Mouse (Mus musculus) layer of hippocampus, adult 9-10 months (tissue): Measurements from ENCODE around the gene Oas1e.
"Not testable (repeated sequence)": the region's sequence is repeated elsewhere in the genome, so short reads cannot be mapped to it uniquely, and the experiment has no call there.

Experiments used
- DNase-seq: peaks from one replicate; pipeline ENCODE4 v3.0.0; 2022; ENCODE audit warnings: low spot score

Gene Oas1e

DNA sequence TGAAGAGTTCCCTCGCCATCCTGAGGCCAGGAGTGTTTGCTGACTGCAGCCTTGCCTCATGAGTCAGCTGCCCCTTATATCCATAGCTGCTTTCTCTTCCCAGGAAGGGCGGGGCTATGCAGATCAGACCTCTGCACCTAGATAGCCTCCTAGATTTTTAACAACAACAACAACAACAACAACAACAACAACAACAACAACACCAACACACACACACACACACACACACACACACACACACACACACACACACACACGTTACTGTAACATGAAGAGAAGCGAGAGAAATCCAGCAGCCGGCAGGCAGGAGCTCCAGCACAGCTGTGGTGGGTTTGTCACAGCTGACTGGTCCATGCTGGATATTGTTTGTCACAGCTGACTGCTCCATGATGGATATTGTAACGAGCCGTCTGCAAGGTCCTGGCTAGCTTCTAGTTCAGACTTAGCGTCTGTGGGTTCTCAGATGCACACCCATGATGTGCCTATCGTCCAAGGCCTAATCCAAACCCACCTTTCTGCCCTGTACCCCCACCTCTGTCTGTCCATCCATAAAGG lies at the start of gene Oas1e:
TSS of gene Oas1e (minus strand) at position 51 of the 555 bp plus-strand sequence.
- DNase-seq, result not testable (repeated sequence)

DNA sequence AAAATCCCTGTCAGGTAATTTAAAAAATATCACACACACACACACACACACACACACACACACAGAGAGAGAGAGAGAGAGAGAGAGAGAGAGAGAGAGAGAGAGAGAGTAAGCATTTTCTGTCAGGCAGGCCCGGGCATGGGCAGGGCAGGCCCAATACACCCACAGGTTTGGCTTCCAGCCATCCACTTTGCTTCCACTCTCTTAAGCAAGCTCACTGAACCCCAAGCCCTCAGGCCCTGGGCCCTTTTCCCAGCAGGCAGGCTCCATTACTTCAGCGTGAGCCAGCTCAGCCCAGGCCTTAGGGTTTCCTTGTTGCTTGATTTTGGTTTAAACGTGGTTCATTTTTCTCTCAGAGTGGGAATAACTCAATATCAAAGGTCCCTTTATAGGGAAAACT lies 49.4 kb upstream of the Oas1e start:
- DNase-seq, result no peak

DNA sequence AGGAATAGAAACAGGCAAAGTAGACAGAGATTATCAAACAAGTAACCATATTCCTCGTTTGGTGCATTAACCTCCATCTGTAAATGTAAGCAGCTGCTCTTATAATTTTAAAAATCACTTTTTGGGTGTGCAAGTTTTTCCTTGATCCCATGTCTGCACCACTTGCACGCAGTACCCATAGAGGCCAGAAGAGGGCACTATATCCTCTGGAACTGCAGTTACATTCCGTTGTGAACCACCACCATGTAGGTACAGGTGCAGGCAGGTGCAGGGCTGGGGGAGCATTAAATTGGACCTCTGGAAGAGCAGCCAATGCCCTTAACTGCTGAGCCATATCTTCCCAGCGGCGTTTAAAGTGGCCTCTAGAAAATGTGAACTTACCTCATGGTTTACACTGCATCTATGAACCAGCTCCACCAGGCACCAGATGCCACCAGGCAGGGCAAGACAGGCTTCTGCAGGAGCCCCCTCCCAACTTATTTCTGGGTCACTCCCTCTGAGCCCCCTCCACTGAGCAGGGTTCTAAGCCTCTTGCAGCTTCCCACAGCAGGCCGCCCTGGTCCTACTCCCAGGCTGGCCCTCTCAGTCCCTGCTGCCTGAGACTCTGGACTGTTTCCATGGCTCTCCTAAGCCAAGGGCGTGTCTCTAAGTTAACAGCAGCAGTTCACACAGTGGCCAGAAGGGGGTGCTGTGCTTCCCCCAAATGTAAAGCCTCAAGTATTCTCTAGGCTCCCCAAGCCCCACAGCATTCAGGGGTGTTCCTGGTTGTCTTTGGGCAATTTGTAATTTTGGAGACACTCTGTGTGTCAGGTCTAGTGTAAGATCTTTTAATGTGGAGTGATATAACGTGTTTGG lies 41.6 kb upstream of the Oas1e start:
- DNase-seq, result peak; percentile 25

DNA sequence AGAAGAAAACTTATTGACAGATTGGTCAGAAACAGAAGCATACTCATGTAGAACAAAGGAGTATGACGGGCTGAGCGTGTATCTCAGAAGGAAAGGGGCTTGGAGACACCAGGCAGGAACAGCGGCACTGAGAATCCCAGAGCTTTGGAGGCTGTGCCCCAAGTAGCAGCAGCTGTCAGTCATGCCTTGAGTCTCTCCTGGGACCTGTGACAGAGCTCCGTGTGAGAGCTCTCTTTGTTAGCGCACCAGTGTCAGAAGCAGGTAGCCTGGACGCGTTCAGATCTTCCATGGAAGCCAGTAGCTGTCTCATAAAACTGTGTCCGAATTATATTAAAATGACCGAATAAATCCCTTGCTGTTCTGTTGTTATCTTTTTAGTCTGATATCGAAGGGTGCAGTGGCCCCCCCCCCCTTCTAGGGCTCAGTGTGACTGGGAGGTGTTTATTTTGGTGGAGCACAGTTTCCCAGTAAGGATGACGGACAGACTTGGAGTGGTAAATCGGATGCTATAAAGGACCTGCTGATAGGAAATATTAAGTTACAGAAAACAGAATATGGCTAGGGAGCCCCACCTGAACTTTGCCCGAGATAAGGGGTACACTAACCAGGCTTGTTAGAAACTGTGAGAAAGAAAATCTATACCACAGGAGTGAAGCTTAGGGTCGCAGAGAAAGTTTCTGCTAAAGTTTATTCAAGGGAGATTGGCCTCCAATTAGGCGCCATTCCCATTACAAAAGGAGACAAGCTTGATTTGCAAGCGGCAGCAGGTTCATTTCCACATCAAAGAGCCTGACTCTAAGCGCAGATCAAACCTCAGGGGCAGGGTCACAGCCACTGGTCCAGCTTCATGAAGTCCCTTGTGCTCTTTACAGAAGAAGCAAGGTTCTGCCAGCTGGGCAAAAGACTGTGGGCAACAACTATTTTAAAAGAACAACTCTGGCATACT lies 38.3 kb upstream of the Oas1e start:
- no peak for DNase-seq

GRCm38 (mm10) chr5:120831031-120831430 lies 35.7 kb upstream of the Oas1e start:
- no peak for DNase-seq

- no peak for DNase-seq
Measured at GRCm38 (mm10) chr5:120818999-120819398, 23.7 kb upstream of the Oas1e start.

DNA sequence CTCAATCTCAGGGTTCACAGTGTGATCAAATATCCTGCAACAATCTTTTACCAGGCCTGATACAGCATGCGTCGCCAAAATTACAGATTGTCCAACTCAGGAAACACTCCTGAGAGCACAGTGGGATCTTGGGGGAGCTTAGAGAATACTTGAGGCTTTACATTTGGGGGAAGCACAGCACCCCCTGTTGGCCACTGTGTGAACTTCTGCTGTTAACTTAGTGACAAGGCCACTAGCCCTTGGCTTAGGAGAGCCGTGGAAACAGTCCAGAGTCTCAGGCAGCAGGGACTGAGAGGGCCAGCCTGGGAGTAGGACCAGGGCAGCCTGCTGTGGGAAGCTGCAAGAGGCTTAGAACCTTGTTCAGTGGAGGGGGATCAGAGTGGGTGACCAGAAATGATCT lies 20.6 kb upstream of the Oas1e start:
- DNase-seq, result no peak

- DNase-seq, result no peak
Measured at GRCm38 (mm10) chr5:120813023-120813422, 17.7 kb upstream of the Oas1e start.

DNA sequence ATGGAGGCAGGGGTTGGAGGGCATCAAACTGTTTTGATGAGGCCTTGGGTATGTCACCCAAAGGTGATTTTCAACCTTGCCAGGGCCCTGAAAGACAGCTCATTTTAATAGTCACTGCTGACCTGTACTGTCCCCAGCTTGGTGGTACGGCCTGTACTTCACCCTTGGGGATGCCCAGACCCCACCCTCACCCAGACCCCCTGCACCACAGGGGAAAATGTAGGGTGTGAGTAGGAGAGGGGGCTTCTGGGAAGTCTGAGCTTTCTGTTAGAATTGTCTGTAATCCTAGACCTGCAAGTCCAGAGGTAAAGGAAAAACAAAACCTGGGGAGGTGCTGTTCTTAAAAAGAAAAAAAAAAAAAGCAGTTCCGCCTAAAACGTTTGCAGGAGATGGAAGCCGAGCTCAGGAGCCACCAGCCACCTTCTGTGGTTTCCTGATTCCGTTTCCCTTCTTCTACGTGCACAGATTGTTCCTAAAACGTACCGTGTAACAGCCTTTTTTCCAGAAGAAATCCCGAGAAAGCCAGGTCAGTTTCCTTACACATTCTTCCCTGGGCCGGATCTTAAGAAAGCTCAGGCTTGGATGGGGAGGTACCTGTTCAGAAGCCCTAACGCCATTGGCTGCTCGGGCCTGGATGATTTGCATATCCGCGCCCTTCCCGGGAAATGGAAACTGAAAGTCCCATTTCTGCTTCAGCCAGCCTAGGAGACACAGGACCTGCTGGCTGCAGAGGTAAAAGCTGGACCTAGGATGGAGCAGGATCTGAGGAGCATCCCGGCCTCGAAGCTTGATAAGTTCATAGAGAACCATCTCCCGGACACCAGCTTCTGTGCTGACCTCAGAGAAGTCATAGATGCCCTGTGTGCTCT lies 16.9 kb upstream of the Oas1e start, which contains the start of gene Oas1c:
TSS of gene Oas1c (minus strand) at position 564 of the 869 bp plus-strand sequence.
- peak; percentile 57 for DNase-seq

DNA sequence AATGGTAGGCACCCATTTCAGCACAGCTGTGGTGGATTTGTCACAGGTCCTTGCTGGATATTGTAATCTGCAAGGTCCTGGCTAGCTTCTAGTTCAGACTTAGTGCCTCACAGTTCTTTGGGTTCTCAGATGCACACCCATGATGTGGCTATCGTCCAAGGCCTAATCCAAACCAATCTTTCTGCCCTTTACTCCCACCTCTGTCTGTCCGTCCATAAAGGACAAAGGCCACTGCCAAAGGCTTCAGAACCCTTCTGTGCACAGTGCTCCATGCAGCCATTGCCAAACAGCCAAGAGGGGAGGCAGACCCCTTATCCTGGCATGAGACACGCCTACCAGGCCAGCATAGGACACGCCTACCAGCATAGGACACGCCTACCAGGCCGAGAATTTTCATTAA lies 13.8 kb upstream of the Oas1e start:
- no peak for DNase-seq

DNA sequence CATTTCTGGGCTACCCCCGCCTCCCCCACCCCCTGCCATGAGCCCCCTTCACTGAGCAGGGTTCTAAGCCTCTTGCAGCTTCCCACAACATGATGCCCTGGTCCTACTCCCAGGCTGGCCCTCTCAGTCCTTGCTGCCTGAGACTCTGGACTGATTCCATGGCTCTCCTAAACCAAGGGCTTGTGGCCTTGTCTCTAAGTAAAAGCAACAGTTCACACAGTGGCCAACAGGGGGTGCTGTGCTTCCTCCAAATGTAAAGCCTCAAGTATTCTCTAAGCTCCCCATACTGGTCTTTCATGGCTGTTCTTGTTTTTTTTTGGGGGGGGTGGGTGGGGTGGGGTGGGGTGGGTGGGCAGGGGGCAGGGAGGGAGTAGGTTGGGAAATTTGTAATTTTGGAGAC lies 11.1 kb upstream of the Oas1e start:
- peak; percentile 42 for DNase-seq

GRCm38 (mm10) chr5:120803596-120803995 lies 8.3 kb upstream of the Oas1e start:
- DNase-seq, result no peak

GRCm38 (mm10) chr5:120798943-120799342 lies 3.6 kb upstream of the Oas1e start:
- not testable (repeated sequence) for DNase-seq

- DNase-seq, result not testable (repeated sequence)
Measured at GRCm38 (mm10) chr5:120798147-120798546, 2.8 kb upstream of the Oas1e start.

- DNase-seq, result peak; percentile 68
Measured at GRCm38 (mm10) chr5:120793043-120793442, 2.3 kb downstream of the Oas1e start.

- no peak for DNase-seq
Measured at GRCm38 (mm10) chr5:120787042-120787441, 8.3 kb downstream of the Oas1e start.

GRCm38 (mm10) chr5:120782446-120782845 lies 12.9 kb downstream of the Oas1e start:
- DNase-seq, result no peak

DNA sequence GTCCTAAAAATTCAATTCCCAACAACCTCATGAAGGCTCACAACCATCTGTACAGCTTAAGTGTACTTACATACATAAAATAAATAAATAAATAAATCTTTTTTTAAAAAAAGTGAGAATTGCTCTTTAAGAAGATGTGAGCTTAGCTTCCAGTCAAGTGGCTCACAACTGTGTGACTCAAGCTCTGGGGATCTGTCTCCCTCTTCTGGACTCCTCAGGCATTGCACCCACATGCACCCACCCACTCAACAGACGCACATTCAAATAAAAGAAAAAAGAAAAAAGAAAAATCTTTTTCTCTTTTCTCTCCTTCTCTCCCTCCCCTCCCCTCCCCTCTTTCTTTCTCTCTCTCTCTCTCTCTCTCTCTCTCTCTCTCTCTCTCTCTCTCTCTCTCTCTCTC lies 13.7 kb downstream of the Oas1e start:
- DNase-seq, result no peak

DNA sequence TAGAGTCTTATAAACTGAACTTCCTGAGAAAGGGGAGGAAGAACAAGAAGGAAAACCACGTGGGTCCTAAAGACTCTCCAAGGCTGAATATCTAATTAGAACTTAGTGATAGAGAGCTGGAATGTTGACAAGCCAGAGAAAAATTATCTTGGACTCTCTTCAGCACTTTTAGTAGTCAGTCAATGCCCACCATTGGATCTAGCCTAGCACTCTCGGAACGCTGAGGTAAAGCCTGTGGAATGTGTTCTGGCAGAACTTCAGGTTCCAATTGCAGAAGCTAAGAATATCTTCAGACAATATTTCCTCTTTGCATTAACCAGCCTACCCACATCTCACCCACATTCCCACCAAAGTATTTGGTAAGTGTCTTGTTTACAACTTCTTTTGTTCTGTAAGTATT lies 15.4 kb downstream of the Oas1e start:
- DNase-seq, result no peak

DNA sequence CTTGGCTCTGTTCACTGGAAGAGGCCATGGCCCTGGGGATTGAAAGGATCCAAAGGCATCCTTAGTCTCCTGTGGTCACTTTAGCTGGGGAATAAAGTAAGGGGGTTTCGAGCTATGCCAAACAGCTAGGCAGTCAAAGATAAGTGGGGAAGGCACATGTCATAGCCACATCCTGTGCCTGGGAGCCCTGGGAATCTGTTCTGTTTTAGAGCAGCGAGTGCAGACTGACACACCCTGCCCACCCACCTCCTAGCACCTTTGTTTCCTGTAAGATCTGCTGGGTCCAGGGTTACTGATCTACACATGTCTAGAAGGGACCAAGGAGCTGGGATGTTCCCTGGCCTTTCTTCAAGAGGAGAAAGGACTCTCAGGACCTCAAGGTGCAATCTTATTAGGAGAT lies 16.4 kb downstream of the Oas1e start:
- no peak for DNase-seq

GRCm38 (mm10) chr5:120777478-120777877 lies 17.9 kb downstream of the Oas1e start, which contains the start of gene Oas3:
Oas3 (minus strand) TSS chr5:120777661.
- DNase-seq, result no peak
